Mouse (Mus musculus): ENCODE results near the gene Naif1. TPM values are rescaled to one million over a fixed set of nuclear protein-coding genes. Genes with fewer than 3 reads are reported as not detected.

Gene Naif1
- total RNA-seq, 4 experiments from 2014 or later: 3.2 to 4.7 (median 4.2) TPM

- DNase-seq (ENCODE audit: low spot score in 2 of 2): no peak
These were observed 50.2 kb downstream of the Naif1 start for GRCm38 (mm10) chr2:32500461-32500860.

GRCm38 (mm10) chr2:32501754-32502324 lies 51.6 kb downstream of the Naif1 start:
- no peak for DNase-seq (ENCODE audit: low spot score in 2 of 2)

GRCm38 (mm10) chr2:32502843-32503242 lies 52.6 kb downstream of the Naif1 start:
- no peak for DNase-seq (ENCODE audit: low spot score in 2 of 2)

GRCm38 (mm10) chr2:32503588-32503987 lies 53.3 kb downstream of the Naif1 start:
- no peak for DNase-seq (ENCODE audit: low spot score in 2 of 2)

- no peak for DNase-seq (ENCODE audit: low spot score in 2 of 2)
These were observed 55.3 kb downstream of the Naif1 start for GRCm38 (mm10) chr2:32505536-32505935.

Other genes starting within 250 kb of the Naif1 start
- gene Pomt1, start 213.9 kb upstream of the Naif1 start, total RNA-seq (2022): 10 to 100 TPM; 21.4 to 31.1 (median 26.2) TPM
- gene Uck1, start 190.3 kb upstream of the Naif1 start, total RNA-seq (2022): 10 to 100 TPM; 48.6 to 60.0 (median 54.5) TPM
- gene Golga2, start 163.1 kb upstream of the Naif1 start, total RNA-seq (2022): 10 to 100 TPM; 88.0 to 97.6 (median 92.3) TPM
- 100 to 1,000 TPM; 192 to 208 (median 196) TPM for gene Swi5, start 162.4 kb upstream of the Naif1 start, total RNA-seq (2022)
- 100 to 1,000 TPM in 1 of 4 experiments, 10 to 100 TPM in 3; 82.9 to 103 (median 90.5) TPM for gene Ciz1, start 98.1 kb upstream of the Naif1 start, total RNA-seq (2022)
- gene Dnm1, start 97.1 kb upstream of the Naif1 start, total RNA-seq (2022): 1,000 to 10,000 TPM; 1,146 to 1,253 (median 1,200) TPM
- gene 1110008P14Rik, start 68.5 kb upstream of the Naif1 start, total RNA-seq (2022): 100 to 1,000 TPM; 144 to 174 (median 164) TPM
- gene Lcn2, start 62.2 kb upstream of the Naif1 start, total RNA-seq (2022): 1 to 10 TPM in 2 of 4 experiments, under 1 TPM in 1, not detected in 1; 0.35 to 2.8 (median 2.0) TPM
- 10 to 100 TPM; 36.5 to 40.0 (median 38.2) TPM for gene Ptges2, start 54.6 kb upstream of the Naif1 start, total RNA-seq (2022)
- gene Slc25a25, start 988 bp downstream of the Naif1 start, total RNA-seq (2022): 10 to 100 TPM; 55.0 to 60.7 (median 55.9) TPM
- 10 to 100 TPM; 69.9 to 81.1 (median 75.7) TPM for gene Fam102a, start 84.9 kb downstream of the Naif1 start, total RNA-seq (2022)
- gene Dpm2, start 120.4 kb downstream of the Naif1 start, total RNA-seq (2022): 10 to 100 TPM; 73.1 to 87.1 (median 74.8) TPM
- gene Pip5kl1, start 124.3 kb downstream of the Naif1 start, total RNA-seq (2022): 1 to 10 TPM; 4.0 to 5.2 (median 4.5) TPM
- gene 9430097D07Rik, start 125.2 kb downstream of the Naif1 start, total RNA-seq (2022): under 1 TPM; 0.23 to 0.74 (median 0.40) TPM
- gene St6galnac4, start 136.6 kb downstream of the Naif1 start, total RNA-seq (2022): 10 to 100 TPM; 36.1 to 48.6 (median 40.3) TPM
- gene St6galnac6, start 149.3 kb downstream of the Naif1 start, total RNA-seq (2022): 100 to 1,000 TPM; 110 to 144 (median 116) TPM
- 100 to 1,000 TPM; 116 to 131 (median 119) TPM for gene Ak1, start 171.3 kb downstream of the Naif1 start, total RNA-seq (2022)
- 10 to 100 TPM; 18.2 to 24.8 (median 18.7) TPM for gene Eng, start 196.1 kb downstream of the Naif1 start, total RNA-seq (2022)

Data from layer of hippocampus, adult 8-10 months (tissue).